Mouse (Mus musculus) midbrain, postnatal 0 days (tissue): ENCODE measurements around the gene Trim67. TPM values are rescaled to one million over a fixed set of nuclear protein-coding genes. Genes with fewer than 3 reads are reported as not detected.

ENCODE experiments used
- ATAC-seq: fragments of 200-750 bp; cut with Nextera tagmentation; 2 replicates; pipeline ENCODE4 v1.8.0; 2017; ENCODE audit warnings: moderate number of reproducible peaks, mild to moderate bottlenecking, moderate TSS enrichment, moderate library complexity; ENCODE audit not compliant: low FRiP score
- DNase-seq: peaks from one replicate; pipeline ENCODE4 v3.0.0-alpha.2; 2015; ENCODE audit warnings: low spot score
- H3K27ac ChIP-seq: fragments of 300-500 bp; sonication (generic); 2 replicates; pipeline ENCODE4 v1.5.1; 2014; ENCODE audit warnings: low read depth, mild to moderate bottlenecking, low read length, mixed read lengths
- H3K27me3 ChIP-seq: fragments of 300-500 bp; sonication (generic); 2 replicates; pipeline ENCODE4 v1.6.1; 2014; ENCODE audit warnings: low read length, control low read depth, mixed read lengths; ENCODE audit not compliant: insufficient read depth
- H3K36me3 ChIP-seq: fragments of 300-500 bp; sonication (generic); 2 replicates; pipeline ENCODE4 v1.6.1; 2014; ENCODE audit warnings: low read length, control low read depth, mixed read lengths; ENCODE audit not compliant: insufficient read depth
- H3K4me1 ChIP-seq: fragments of 300-500 bp; sonication (generic); 2 replicates; pipeline ENCODE4 v1.6.1; 2014; ENCODE audit warnings: mild to moderate bottlenecking, control low read depth, antibody characterized with exemption, low read length, mixed read lengths; ENCODE audit not compliant: insufficient read depth
- H3K4me2 ChIP-seq: fragments of 300-500 bp; sonication (generic); 2 replicates; pipeline ENCODE4 v1.6.1; 2014; ENCODE audit warnings: low read depth, mild to moderate bottlenecking, low read length, mixed read lengths; ENCODE audit not compliant: poor library complexity, severe bottlenecking
- H3K4me3 ChIP-seq: fragments of 300-500 bp; sonication (generic); 2 replicates; pipeline ENCODE4 v1.5.1; 2014; ENCODE audit warnings: low read depth, mild to moderate bottlenecking, low read length, moderate library complexity
- H3K9ac ChIP-seq: fragments of 300-500 bp; sonication (generic); replicated peaks from 2 replicates; pipeline ENCODE4 v1.6.1; 2014; ENCODE audit warnings: mild to moderate bottlenecking, low read length, moderate library complexity, mixed read lengths; ENCODE audit not compliant: poor library complexity, severe bottlenecking
- H3K9me3 ChIP-seq: fragments of 300-500 bp; sonication (generic); 2 replicates; pipeline ENCODE4 v1.6.1; 2016; ENCODE audit warnings: low read length, control low read depth
- CTCF ChIP-seq: IDR thresholded peaks from 2 replicates; pipeline ENCODE4 v1.5.1; 2016; ENCODE audit warnings: antibody characterized with exemption, mild to moderate bottlenecking
- WGBS: fragments of 180-500 bp; shearing (Covaris S2); extraction: QIAGEN DNeasy Blood & Tissue Kit; methylation state at CpG from one replicate; pipeline ENCODE4 v1.1.7; 2014; 5-methylcytosine and 5-hydroxymethylcytosine counted together
- polyA plus RNA-seq: library from polyadenylated mRNA; unstranded; fragments of >200 nt; fragmentation: Nextera tagmentation; extraction: Ambion mirVana; gene quantifications from 2 replicates; pipeline ENCODE4 v1.2.1, GENCODE M21; 2015
- total RNA-seq: library from RNA; depleted of rRNA; stranded (reverse); fragments of >200 nt; gene quantifications from 2 replicates; pipeline ENCODE4 v1.2.3, GENCODE M21; 2014

The Trim67 gene
- total and polyA plus RNA-seq, 2 experiments from 2014 or later, result 25.6 to 87.1 TPM

GRCm38 (mm10) chr8:124830050-124830449, 37.2 kb downstream of the Trim67 start:
- Histone ChIP-seq H3K27me3 (no peaks in the 10 kb centered on the region), H3K27ac (no peak overlapping the region), H3K9ac (no peak overlapping the region), H3K9me3 (no peaks in the 10 kb centered on the region), H3K4me3 (no peak overlapping the region), H3K4me1 (no peaks in the 10 kb centered on the region), H3K4me2 (no peak overlapping the region), H3K36me3 (peaks cover 44% of the 10 kb centered on the region)
- ATAC-seq (no peak), DNase-seq (no peak)
- WGBS, result 85% methylated on average over 13 of the region's 13 CpGs
- no peak for TF ChIP-seq CTCF

GRCm38 (mm10) chr8:124831531-124831930, 38.6 kb downstream of the Trim67 start:
- Histone ChIP-seq H3K4me2 (no peak overlapping the region), H3K9ac (no peak overlapping the region), H3K9me3 (no peaks in the 10 kb centered on the region), H3K27ac (no peak overlapping the region), H3K27me3 (no peaks in the 10 kb centered on the region), H3K4me1 (no peaks in the 10 kb centered on the region), H3K4me3 (no peak overlapping the region), H3K36me3 (peaks cover 34% of the 10 kb centered on the region)
- WGBS, result 81% methylated on average over 6 of the region's 6 CpGs
- no peak for DNase-seq
- no peak for ATAC-seq
- TF ChIP-seq CTCF, result no peak

GRCm38 (mm10) chr8:124831941-124832340, 39.0 kb downstream of the Trim67 start:
- H3K4me1 ChIP-seq, result no peaks in the 10 kb centered on the region
- no peak for DNase-seq
- no peak overlapping the region for H3K4me3 ChIP-seq
- no peak overlapping the region for H3K9ac ChIP-seq
- no peak for ATAC-seq
- no peak overlapping the region for H3K4me2 ChIP-seq
- no peak overlapping the region for H3K27ac ChIP-seq
- H3K27me3 ChIP-seq, result no peaks in the 10 kb centered on the region
- 90% methylated on average over 6 of the region's 6 CpGs for WGBS
- H3K9me3 ChIP-seq, result no peaks in the 10 kb centered on the region
- H3K36me3 ChIP-seq, result peaks cover 30% of the 10 kb centered on the region
- no peak for TF ChIP-seq CTCF

DNA sequence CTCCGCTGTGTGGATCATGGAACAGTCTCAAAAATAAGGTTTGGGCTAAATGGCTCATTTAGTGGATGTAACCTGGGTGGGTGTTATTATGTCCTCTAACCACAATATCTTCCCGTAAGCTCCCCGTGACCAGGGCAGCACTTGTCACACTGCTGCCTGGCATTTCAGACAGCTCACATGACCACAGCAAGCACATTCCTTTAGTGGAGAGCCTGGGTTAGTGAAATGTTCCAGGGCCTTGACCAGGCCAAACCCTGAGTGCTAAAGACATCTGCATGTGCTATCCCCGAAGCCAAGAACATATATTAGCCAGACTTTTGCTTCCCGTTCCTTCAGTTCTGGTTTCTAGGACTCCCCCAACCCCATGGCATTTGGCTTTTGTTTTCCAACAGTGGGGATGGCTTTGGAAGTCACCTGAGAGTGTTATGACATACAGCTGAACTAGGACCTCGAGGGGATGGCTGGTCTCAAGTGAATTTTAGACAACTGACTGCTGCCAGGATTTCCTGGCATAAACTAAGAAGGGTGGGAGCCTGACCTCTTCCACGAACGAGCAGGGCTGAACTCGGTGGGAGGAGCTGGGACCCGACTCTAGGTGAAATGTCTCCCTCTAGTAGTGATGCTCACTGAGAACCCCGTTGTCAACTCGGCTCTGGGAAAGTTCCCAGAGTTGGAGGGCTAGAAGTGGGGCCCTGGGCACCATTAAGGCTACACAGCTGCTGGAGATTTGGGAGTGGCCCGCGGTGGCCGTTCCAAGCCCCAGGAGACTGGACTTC, 40.7 kb downstream of the Trim67 start:
- H3K36me3 ChIP-seq, result peaks cover 24% of the 10 kb centered on the region
- peak; percentile 7; the same call in 1 of the 2 replicates for TF ChIP-seq CTCF
- H3K4me1 ChIP-seq, result no peaks in the 10 kb centered on the region
- WGBS, result 45% methylated on average over 15 of the region's 15 CpGs
- no peak overlapping the region for H3K4me3 ChIP-seq
- no peak overlapping the region for H3K27ac ChIP-seq
- H3K9ac ChIP-seq, result no peak overlapping the region
- no peak for DNase-seq
- no peaks in the 10 kb centered on the region for H3K9me3 ChIP-seq
- 0 out of 2 replicates have a peak overlapping the region, but pooled peaks have one; percentile 2 for H3K4me2 ChIP-seq
- ATAC-seq, result no peak
- H3K27me3 ChIP-seq, result no peaks in the 10 kb centered on the region

GRCm38 (mm10) chr8:124835848-124836247, 43.0 kb downstream of the Trim67 start:
- H3K27me3 ChIP-seq, result no peaks in the 10 kb centered on the region
- no peak overlapping the region for H3K9ac ChIP-seq
- no peak for DNase-seq
- H3K36me3 ChIP-seq, result peaks cover 21% of the 10 kb centered on the region
- H3K4me3 ChIP-seq, result no peak overlapping the region
- no peaks in the 10 kb centered on the region for H3K4me1 ChIP-seq
- no peak overlapping the region for H3K27ac ChIP-seq
- no peaks in the 10 kb centered on the region for H3K9me3 ChIP-seq
- TF ChIP-seq CTCF, result no peak
- ATAC-seq, result no peak
- no peak overlapping the region for H3K4me2 ChIP-seq

DNA sequence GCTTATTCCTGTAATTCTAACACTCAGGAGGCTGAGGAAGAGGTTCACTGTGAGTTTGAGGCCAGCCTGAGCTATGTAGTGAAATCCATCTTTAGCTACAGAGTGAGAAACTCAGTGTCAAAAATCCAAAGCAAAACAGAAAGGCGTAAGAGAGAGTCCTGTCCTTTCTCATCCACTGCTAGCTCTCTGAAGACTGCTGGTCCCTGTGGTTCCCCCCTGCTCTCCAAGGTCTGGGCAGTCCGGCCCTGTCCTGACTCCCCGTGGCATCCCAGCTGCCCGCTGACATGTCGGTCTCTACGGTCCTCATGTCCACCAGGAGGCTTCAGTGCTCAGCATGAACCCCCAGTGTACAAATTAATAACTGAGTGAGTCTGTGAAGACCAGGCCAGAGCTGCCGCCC, 43.4 kb downstream of the Trim67 start:
- 72% methylated on average over 7 of the region's 7 CpGs for WGBS
- H3K4me1 ChIP-seq, result no peaks in the 10 kb centered on the region
- no peak overlapping the region for H3K9ac ChIP-seq
- no peak overlapping the region for H3K27ac ChIP-seq
- H3K4me3 ChIP-seq, result no peak overlapping the region
- no peaks in the 10 kb centered on the region for H3K9me3 ChIP-seq
- no peak for ATAC-seq
- H3K27me3 ChIP-seq, result no peaks in the 10 kb centered on the region
- DNase-seq, result no peak
- no peak for TF ChIP-seq CTCF
- no peak overlapping the region for H3K4me2 ChIP-seq
- peaks cover 25% of the 10 kb centered on the region for H3K36me3 ChIP-seq
